Mouse (Mus musculus): ENCODE results near the gene Hoxd9. TPM values are rescaled to one million over a fixed set of nuclear protein-coding genes. Genes with fewer than 3 reads are reported as not detected.

Gene Hoxd9
- polyA plus RNA-seq, 1 experiment, result not detected

DNA sequence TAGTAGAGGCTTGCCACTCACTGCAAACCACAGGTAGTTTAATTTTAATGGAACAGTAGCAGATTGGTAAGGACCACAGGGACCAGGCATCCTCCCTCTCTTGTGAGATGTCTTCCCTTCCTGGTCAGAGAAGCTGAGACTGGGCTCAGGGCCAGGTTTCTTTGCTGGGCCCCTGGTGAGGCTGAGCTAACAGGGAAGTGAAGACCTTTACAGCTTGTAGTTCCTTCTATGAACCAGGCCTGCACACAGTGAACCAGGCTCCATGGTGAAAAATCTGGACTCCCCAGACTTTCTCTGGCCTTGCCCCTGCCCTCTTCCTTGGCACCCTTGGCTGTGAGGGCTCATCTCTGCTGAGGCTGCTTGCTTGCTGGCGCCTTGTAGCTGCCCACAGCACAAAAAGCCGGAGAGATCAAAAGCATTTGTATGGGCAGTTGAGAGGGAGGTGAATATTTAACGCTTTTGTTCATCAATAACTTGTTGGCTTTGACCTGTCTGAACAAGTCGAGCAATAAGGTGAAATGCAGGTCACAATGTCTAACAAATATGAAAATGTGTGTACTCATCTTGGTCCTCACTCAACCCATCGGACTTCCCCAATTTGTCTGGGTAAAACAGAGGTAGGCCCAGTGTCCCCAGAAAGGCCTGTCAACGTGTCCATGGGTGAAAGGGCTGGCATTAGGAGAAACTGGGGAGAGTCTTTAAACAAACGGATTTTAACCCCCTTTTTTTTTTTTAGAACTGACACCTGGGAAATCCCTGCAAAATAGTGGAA is 26.9 kb downstream of the Hoxd9 start:
- no peak overlapping the region for H3K4me3 ChIP-seq (ENCODE audit: insufficient read depth, low read depth, low read length)
- H3K4me1 ChIP-seq (ENCODE audit: control insufficient read depth, insufficient read depth, insufficient read length, low read length), result peaks cover 5% of the 10 kb centered on the region
- no peak overlapping the region for H3K27ac ChIP-seq (replicated peaks; ENCODE audit: low read depth, low read length)

DNA sequence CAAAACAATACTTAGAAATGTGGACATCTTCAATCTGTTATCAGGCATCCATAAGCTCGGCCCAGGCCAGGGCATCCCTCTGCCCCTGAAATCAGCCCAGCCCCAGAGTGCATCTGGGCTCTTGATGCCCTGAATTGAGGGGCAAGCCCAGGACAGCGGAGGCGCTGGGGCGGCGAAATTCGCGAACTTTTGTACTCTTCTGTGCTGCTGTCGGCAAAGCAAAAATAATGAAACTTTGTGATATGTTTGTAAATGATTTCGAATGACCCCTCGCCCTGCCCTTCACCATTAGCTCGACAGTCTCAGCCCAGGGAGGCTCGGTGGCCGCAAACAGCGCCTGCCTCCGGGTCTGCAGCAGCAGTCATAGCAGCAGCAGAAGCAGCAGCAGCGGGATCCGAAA is 27.6 kb downstream of the Hoxd9 start:
- no peak overlapping the region for H3K27ac ChIP-seq (replicated peaks; ENCODE audit: low read depth, low read length)
- H3K4me1 ChIP-seq (ENCODE audit: control insufficient read depth, insufficient read depth, insufficient read length, low read length), result peaks cover 5% of the 10 kb centered on the region
- no peak overlapping the region for H3K4me3 ChIP-seq (ENCODE audit: insufficient read depth, low read depth, low read length)

DNA sequence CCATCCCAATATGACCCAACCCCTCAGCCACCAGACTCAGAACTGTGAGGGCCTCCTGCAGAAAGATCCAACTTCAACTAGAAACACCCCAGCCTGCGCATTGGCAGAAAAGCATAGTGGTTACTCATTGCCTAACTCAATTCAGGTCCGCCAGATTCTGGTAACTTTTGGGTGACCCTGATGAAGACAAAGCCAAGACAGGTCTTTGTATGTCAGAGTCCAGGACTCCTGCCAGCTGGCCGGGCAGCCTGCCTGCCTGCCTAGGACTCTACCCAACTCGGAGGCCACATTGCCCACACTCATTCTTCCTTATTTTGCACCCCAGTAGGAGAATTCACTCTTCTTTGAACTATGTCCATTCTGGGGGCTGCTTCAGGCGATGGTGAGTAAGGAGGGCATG is 29.0 kb downstream of the Hoxd9 start, which contains the start of gene Gm28230:
Gm28230 (plus strand) TSS at position 178 of the 400 bp plus-strand sequence.
- Histone ChIP-seq H3K4me3 (ENCODE audit: insufficient read depth, low read depth, low read length) (peak within 1 kb of the TSS; percentile 35), H3K4me1 (ENCODE audit: control insufficient read depth, insufficient read depth, insufficient read length, low read length) (peaks cover 5% of the 10 kb centered on the region), H3K27ac (replicated peaks; ENCODE audit: low read depth, low read length) (no peak within 1 kb of the TSS)

DNA sequence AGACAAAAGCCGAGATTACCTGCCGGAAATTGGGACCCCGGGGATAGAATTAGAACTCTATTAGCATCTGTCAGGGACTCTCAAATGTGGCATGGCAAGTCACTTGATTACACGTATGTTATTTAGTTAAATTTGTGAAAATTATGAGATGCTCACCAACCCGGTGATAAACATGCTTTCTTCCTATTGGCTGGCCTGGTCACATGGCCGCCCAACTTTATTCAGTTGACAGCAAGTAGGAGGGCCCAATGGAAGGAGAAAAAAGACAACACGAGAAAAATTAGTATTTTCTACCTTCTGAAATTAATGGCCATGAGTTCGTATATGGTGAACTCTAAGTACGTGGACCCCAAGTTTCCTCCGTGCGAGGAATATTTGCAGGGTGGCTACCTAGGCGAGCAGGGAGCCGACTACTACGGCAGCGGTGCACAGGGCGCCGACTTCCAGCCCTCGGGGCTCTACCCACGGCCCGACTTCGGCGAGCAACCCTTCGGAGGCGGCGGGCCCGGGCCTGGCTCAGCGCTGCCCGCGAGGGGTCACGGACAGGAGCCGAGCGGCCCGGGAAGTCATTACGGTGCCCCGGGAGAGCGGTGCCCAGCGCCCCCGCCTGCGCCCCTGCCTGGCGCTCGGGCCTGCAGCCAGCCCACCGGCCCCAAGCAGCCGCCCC is 29.6 kb downstream of the Hoxd9 start:
- H3K4me3 ChIP-seq (ENCODE audit: insufficient read depth, low read depth, low read length), result peak overlapping the region; percentile 35
- H3K4me1 ChIP-seq (ENCODE audit: control insufficient read depth, insufficient read depth, insufficient read length, low read length), result peaks cover 3% of the 10 kb centered on the region
- H3K27ac ChIP-seq (replicated peaks; ENCODE audit: low read depth, low read length), result no peak overlapping the region

DNA sequence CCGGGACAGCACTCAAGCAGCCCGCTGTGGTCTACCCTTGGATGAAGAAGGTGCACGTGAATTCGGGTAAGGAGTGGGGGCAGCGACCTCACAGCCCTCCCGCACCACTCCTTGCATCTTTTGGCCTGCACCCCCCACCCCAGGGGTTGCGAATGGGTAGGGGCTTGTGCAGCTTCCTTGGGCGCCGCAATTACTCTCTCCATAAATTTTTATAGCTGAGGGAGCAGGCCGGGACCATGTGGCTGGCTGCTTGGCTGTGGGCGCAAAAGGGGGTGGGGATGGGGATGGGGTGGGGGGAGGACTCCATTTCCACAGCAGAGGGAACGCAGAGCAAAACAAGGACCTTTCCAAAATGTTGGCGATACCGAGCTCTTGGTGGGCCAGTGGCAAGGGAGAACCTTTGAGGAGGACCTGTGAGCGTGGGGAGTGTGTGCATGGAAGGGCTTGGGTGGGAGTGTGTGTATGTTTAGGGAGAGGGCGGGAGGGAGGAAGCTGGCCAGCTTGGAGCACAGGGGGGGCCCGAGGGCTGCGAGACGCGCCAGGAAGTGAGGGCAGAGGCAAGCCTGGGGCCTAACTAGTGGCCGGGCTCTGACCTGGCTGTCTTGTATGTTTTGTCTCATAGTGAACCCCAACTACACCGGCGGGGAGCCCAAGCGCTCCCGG is 30.2 kb downstream of the Hoxd9 start:
- peaks cover 3% of the 10 kb centered on the region for H3K4me1 ChIP-seq (ENCODE audit: control insufficient read depth, insufficient read depth, insufficient read length, low read length)
- no peak overlapping the region for H3K4me3 ChIP-seq (ENCODE audit: insufficient read depth, low read depth, low read length)
- H3K27ac ChIP-seq (replicated peaks; ENCODE audit: low read depth, low read length), result no peak overlapping the region

DNA sequence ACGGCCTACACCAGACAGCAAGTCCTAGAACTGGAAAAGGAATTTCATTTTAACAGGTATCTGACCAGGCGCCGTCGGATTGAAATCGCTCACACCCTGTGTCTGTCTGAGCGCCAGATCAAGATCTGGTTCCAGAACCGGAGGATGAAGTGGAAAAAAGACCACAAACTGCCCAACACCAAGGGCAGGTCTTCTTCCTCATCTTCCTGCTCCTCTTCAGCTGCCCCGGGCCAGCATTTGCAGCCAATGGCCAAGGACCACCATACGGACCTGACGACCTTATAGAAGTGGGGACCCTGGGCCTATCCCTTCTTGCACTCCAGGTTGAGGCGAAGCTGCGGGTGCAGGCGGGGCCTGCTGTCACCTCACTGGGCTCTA is 30.8 kb downstream of the Hoxd9 start:
- H3K4me1 ChIP-seq (ENCODE audit: control insufficient read depth, insufficient read depth, insufficient read length, low read length), result peaks cover 3% of the 10 kb centered on the region
- H3K4me3 ChIP-seq (ENCODE audit: insufficient read depth, low read depth, low read length), result no peak overlapping the region
- no peak overlapping the region for H3K27ac ChIP-seq (replicated peaks; ENCODE audit: low read depth, low read length)

DNA sequence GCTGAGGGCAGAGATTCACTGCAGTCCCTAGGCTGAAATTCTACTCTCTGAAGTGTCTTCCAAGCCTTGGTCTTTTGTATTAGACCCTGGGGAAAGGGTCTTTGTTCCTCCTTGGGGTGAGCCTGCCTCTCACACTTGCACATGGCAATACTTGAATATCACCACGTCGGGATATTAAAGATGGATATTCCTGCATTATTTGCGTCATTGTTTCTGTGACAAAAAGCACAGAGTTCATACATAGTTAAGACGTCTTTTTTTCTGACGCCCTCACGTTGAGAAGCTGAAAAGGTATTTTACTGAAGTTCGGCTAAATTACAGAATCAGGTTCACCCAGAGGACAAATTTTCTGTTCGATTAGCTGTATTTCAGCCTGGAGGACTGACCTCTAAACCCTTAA is 32.8 kb downstream of the Hoxd9 start:
- H3K4me1 ChIP-seq (ENCODE audit: control insufficient read depth, insufficient read depth, insufficient read length, low read length), result no peaks in the 10 kb centered on the region; the same call in 1 of the 2 replicates
- no peak overlapping the region for H3K27ac ChIP-seq (replicated peaks; ENCODE audit: low read depth, low read length)
- no peak overlapping the region for H3K4me3 ChIP-seq (ENCODE audit: insufficient read depth, low read depth, low read length)

DNA sequence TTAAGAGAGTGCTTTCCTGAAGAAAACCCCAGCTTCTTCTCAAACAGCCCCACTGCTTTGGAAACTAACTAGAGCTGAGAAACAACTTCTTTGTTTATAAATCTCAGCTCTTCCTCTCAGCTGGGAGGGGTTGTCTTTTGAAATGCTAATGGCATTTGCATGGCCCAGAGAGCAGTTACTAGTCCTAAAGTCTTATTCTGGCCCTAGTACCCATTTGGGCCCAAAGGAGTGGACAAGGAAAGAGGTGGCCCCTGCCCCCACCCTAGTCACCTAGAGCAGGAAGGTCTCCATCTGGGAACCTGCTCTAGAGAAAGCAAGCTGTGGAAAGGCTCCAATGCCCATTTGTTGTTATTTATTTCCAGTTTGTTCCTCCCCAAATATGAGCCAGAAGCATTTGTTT is 33.5 kb downstream of the Hoxd9 start:
- Histone ChIP-seq H3K27ac (replicated peaks; ENCODE audit: low read depth, low read length) (no peak overlapping the region), H3K4me1 (ENCODE audit: control insufficient read depth, insufficient read depth, insufficient read length, low read length) (no peaks in the 10 kb centered on the region; the same call in 1 of the 2 replicates), H3K4me3 (ENCODE audit: insufficient read depth, low read depth, low read length) (no peak overlapping the region)

DNA sequence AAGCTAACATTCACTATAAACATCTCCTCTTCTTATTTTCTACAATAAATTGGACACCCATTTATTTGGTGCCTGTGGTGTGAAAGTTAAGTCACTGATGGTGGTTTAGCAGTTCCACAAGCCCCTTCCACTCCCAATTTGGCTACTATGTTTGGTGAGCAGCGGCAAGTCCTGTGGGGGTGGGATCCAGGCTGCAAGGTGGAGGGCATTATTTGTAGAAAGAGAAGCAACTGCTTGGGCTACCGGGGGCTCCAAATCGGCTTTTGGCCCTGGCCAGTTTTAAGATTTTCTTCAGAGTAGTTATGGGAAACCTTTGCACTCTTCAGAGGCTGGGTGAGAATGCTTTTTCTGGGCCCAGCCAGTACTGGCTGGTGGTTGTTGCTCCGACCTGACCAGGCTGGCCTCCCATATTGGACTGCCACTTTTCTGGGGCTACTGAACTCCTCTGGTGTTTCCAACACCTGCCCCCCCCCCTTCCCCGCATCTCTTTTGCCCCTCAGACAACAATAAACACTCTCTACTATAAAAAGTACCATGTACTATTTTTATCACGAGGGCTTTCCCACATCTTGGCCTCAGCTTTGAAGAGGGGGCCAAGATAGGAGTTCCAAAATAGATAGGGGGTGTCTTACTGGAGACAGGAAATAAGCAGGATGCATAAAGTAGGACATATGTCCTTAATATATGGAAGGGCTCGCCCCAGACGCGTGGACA is 34.4 kb downstream of the Hoxd9 start:
- H3K27ac ChIP-seq (replicated peaks; ENCODE audit: low read depth, low read length), result no peak overlapping the region
- no peak overlapping the region for H3K4me3 ChIP-seq (ENCODE audit: insufficient read depth, low read depth, low read length)
- no peaks in the 10 kb centered on the region for H3K4me1 ChIP-seq (ENCODE audit: control insufficient read depth, insufficient read depth, insufficient read length, low read length)

DNA sequence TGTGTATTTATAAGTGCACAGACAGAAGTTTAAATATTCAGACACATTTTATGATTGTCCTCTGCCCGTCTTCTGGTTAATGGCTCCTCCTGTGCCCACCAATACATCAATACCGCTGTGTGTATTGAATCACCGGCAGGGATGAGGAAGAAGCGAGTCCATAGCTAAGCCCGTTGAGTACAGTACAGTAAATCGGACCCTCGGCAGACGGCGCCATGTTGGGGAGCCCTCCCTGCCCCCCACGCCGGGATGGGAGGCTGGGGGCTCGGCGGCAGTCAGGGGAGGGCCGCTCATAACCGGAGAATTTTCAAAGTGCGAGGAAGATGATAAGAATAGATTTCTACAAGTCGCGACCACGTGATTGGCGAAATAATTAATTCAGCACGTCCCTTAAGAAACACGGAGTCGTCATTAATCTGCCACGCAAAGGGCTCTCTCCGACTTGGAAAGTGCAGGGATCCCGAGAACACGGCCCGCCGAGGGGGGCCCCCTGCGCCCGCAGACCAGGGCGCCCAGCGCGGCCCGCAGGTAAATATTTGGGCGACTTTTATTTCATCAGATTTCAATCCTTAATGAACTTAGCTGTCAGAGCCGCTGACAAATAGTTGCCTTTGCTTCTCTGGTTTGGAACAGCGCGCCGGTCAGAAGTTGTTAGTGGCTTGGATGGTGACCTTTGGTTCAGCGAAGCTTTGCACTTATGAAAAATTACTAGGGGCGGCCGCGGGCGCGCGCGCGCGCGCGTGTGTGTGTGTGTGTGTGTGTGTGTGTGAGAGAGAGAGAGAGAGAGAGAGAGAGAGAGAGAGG is 35.2 kb downstream of the Hoxd9 start:
- no peak overlapping the region for H3K27ac ChIP-seq (replicated peaks; ENCODE audit: low read depth, low read length)
- no peaks in the 10 kb centered on the region for H3K4me1 ChIP-seq (ENCODE audit: control insufficient read depth, insufficient read depth, insufficient read length, low read length)
- H3K4me3 ChIP-seq (ENCODE audit: insufficient read depth, low read depth, low read length), result no peak overlapping the region

DNA sequence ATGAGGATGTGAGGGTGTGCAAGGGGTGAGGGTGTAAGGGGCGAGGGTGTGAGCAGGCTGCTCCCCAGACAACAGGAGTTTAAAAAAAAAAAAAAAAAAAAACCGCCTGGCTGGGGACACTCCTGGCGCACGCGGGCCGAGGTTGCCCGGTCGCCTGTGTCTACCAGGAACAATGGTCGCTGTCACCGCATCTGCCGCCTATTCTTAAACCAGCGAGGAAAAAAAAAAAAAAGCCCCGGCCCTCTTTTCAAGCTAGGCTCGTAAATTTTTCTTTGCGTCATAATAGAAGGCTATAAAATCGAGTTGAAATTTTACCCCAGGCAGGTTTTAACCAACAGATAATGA is 35.8 kb downstream of the Hoxd9 start:
- Histone ChIP-seq H3K4me1 (ENCODE audit: control insufficient read depth, insufficient read depth, insufficient read length, low read length) (no peaks in the 10 kb centered on the region), H3K4me3 (ENCODE audit: insufficient read depth, low read depth, low read length) (no peak overlapping the region), H3K27ac (replicated peaks; ENCODE audit: low read depth, low read length) (no peak overlapping the region)

DNA sequence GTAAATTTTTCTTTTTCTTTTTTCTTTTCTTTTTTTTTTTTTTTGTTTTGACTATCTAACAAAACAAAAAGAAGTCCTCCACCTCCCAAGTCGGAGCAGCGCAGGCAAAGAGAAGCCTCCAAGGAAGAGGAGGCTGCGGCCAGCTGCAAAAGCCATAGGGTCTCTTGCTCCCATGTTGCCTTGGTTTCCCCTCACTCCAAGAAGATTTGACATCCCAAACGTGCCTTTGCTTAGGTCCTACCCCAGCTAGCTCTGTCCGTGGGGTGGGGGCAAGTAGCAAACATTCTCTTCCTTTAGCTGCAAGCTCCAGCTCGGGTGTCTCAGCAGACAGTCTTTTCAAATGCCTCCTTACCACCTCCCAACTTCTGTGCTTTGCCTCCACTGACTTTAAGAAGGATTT is 36.2 kb downstream of the Hoxd9 start:
- Histone ChIP-seq H3K4me1 (ENCODE audit: control insufficient read depth, insufficient read depth, insufficient read length, low read length) (no peaks in the 10 kb centered on the region), H3K4me3 (ENCODE audit: insufficient read depth, low read depth, low read length) (no peak overlapping the region), H3K27ac (replicated peaks; ENCODE audit: low read depth, low read length) (no peak overlapping the region)

DNA sequence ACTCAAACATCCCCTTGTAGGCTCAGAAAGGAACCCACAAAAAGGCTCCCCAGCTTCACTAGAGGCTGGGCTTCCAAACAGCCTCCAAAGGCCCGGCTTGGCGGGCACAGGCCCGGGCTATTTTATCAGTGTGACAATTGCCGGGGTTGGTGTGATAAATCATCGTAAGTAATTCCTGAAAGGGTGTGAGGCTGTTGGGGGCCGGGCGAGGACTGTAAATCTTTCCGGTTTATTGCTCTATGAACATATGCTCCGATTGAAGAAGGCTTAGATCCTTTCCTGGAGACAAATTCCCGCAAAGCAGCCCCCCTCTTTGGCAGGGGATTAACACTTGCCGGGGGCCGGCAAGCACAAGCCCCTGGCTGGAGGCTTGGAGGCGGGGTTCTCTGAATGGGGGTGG is 36.9 kb downstream of the Hoxd9 start:
- no peak overlapping the region for H3K27ac ChIP-seq (replicated peaks; ENCODE audit: low read depth, low read length)
- H3K4me3 ChIP-seq (ENCODE audit: insufficient read depth, low read depth, low read length), result no peak overlapping the region
- H3K4me1 ChIP-seq (ENCODE audit: control insufficient read depth, insufficient read depth, insufficient read length, low read length), result no peaks in the 10 kb centered on the region

DNA sequence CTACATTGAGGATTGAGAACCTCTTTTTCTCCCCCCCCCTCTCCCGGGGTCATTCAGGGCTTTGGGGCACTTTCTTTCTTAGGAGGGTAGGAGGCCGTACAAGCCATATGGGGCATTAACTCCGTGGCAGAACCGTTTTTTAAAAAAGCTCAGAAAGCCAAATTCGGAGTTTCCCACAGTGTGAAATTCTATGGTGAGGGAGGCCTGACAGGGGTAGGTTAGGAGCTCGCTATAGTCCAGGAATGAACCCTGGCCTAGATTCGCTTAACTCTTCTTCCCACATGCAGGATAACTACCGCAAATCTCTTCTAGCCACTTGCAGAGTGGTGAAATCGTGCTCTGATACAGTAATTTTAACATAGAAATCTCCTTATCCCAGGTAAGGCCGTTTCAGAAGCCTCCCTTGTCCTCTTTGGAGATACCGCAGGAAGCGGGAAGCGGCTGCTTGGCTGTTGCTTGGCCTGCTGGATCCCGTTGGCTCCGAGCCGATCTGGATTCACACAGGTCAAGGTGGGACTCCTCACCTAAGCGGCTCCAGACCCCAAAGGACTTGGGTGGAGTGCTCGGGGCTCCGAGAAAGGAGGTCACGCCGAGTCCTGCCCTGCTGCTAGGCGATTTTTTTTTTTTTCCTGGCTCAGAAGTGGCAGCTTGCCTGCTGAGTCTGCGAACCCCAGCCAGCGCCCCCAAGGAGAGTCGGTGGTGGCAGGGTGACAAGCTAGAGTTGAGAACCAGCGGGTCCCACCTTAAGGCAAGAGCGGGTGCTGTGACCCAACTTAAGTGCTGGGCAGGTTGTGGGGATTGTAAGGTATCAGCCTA is 37.7 kb downstream of the Hoxd9 start:
- Histone ChIP-seq H3K4me1 (ENCODE audit: control insufficient read depth, insufficient read depth, insufficient read length, low read length) (no peaks in the 10 kb centered on the region), H3K27ac (replicated peaks; ENCODE audit: low read depth, low read length) (no peak overlapping the region), H3K4me3 (ENCODE audit: insufficient read depth, low read depth, low read length) (no peak overlapping the region)

Measured in brown adipose tissue, adult 24 weeks (tissue).